Mouse (Mus musculus): Measurements from ENCODE around the gene Cnn2. TPM values are rescaled to one million over a fixed set of nuclear protein-coding genes. Genes with fewer than 3 reads are reported as not detected.
A peak's percentile ranks its signal among the peaks of the same experiment; 100 is the strongest.

Cnn2 gene
- polyA plus RNA-seq, 1 experiment = 0.59 TPM

DNA sequence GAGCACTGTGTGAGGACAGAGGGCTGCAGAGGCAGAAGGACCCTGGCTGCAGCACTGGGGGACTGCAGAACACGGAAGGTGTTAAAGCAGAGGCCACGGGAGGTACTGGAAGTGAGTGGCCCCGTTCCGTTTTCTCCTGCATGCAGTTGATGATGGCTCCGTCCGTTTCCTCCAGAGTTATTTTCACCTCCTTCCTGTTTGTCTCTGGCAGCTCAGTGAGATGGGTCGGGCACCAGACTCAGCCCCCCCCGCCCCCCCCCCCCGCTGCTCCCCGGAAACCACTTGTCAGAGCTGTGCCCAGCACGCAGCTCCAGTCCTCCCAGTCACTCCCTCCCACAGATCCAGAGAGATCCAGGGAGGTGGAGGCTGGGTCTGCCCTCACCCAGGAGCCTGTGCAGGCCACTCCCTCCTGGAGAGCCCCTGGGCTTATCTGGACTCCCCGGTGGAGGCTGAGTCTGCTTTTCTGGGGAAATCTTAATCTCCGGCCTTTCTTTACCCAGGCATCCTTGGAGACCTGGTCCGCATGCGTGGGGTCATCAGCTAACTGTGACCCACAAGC, 30.4 kb downstream of the Cnn2 start:
- Histone ChIP-seq H3K9me3 (ENCODE audit: control insufficient read depth, low read length) (no peaks in the 10 kb centered on the region), H3K4me3 (replicated peaks) (peak overlapping the region; percentile 47), H3K4me1 (ENCODE audit: control insufficient read depth) (peaks cover 74% of the 10 kb centered on the region), H3K36me3 (ENCODE audit: control insufficient read depth) (peaks cover 62% of the 10 kb centered on the region), H3K27me3 (ENCODE audit: control insufficient read depth) (peaks cover 15% of the 10 kb centered on the region)
- no peak for TF ChIP-seq GATA1 (IDR thresholded peaks at IDR 0.05; ENCODE audit: low read length)
- TF ChIP-seq TAL1 (IDR thresholded peaks at IDR 0.05; ENCODE audit: low read length) = no peak

DNA sequence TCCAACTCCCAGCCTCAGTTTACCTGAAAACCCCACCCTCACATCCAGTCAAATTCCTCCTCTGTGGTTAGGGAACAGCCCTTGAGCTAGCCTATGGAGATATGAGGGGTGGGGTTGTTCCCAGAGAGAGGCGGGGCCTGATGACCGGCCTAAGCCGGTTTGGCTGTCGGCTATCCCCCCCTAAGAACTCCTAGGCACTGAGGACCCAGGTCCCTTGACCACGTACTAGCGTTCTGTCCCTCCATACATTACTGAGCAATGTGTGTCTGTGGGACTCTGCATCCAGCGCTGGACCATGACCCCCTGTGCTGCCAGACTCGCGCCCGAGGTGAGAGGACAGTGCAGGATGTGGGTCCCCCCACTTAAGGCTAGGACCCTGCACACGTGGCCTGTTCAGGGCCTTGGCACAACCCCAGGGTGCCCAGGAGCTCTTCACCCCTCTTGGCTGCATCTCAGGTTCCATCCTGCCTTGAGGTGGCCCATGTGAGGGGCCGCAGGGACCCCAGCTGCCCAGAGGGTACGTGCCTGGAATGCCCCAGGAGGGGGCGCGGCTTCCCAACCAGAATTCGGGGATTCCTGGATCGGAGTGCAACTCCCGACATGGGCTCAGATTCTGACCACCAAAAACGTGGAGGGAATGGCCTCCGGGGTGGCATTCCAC, 31.2 kb downstream of the Cnn2 start:
- Histone ChIP-seq H3K4me1 (ENCODE audit: control insufficient read depth) (peaks cover 70% of the 10 kb centered on the region), H3K36me3 (ENCODE audit: control insufficient read depth) (peaks cover 59% of the 10 kb centered on the region)
- TF ChIP-seq TAL1 (IDR thresholded peaks at IDR 0.05; ENCODE audit: low read length) = no peak
- no peak for TF ChIP-seq GATA1 (IDR thresholded peaks at IDR 0.05; ENCODE audit: low read length)

DNA sequence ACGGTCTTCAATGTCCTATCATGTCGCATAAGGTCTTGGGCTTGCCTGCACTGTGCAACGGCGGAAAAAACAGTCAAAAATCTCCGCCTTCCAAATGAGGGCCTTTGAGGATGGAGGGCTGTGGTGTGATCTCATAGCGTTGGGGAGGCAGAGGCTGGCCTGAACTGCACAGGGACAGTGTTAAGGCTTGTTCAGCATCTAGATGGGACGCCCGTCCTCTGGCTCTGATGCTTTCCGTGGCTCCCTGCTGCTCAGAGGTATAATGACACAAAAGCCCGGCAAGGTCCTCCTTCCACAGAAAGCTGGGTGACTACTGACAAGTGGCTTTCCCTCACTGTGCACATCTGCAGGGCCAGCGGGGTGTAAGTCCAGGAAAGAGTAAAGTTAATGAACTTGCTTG, 31.8 kb downstream of the Cnn2 start:
- Histone ChIP-seq H3K36me3 (ENCODE audit: control insufficient read depth) (peaks cover 56% of the 10 kb centered on the region), H3K4me3 (replicated peaks) (no peak overlapping the region), H3K9me3 (ENCODE audit: control insufficient read depth, low read length) (no peaks in the 10 kb centered on the region), H3K4me1 (ENCODE audit: control insufficient read depth) (peaks cover 70% of the 10 kb centered on the region), H3K27me3 (ENCODE audit: control insufficient read depth) (peaks cover 3% of the 10 kb centered on the region; the same call in 1 of the 2 replicates)
- TF ChIP-seq GATA1 (IDR thresholded peaks at IDR 0.05; ENCODE audit: low read length) (no peak), TAL1 (IDR thresholded peaks at IDR 0.05; ENCODE audit: low read length) (no peak)

More for the DNA sequence above, 31.2 kb downstream of the Cnn2 start:
- Histone ChIP-seq H3K4me3 (replicated peaks) (peak overlapping the region; percentile 38), H3K9me3 (ENCODE audit: control insufficient read depth, low read length) (no peaks in the 10 kb centered on the region), H3K27me3 (ENCODE audit: control insufficient read depth) (peaks cover 7% of the 10 kb centered on the region; the same call in 1 of the 2 replicates)

DNA sequence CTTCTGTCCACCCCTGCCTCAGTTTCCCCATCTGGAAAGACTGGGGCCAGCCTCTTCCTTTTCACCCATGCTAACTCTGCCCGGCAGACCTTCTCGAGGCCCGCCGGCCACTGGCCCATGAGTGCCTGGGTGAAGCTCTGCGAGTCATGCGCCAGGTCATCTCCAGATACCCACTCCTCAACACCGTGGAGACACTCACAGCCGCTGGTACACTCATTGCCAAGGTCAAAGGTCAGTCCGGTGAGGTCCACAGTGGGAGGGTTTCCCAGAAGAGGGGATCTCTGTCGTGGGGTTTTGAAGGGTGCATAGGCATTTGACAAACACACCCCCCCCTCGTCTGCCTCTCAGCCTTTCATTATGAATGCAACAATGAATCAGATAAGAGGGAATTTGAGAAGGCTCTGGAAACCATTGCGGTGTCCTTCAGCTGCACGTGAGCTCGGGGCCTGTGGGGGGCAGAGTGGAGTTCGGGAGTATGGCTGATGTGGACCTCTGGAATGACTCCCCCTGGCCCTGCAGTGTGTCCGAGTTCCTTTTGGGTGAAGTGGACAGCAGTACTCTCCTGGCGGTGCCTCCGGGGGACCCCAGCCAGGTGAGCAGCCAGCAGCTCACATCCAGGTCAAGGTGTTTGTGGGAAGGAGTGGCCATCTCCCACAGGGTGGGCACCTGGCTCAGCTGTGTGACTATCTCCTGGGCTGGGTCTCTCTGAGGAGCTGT, 32.4 kb downstream of the Cnn2 start:
- no peak overlapping the region for H3K4me3 ChIP-seq (replicated peaks)
- no peak for TF ChIP-seq TAL1 (IDR thresholded peaks at IDR 0.05; ENCODE audit: low read length)
- TF ChIP-seq GATA1 (IDR thresholded peaks at IDR 0.05; ENCODE audit: low read length) = no peak
- H3K9me3 ChIP-seq (ENCODE audit: control insufficient read depth, low read length) = no peaks in the 10 kb centered on the region
- peaks cover 70% of the 10 kb centered on the region for H3K4me1 ChIP-seq (ENCODE audit: control insufficient read depth)
- peaks cover 3% of the 10 kb centered on the region; the same call in 1 of the 2 replicates for H3K27me3 ChIP-seq (ENCODE audit: control insufficient read depth)
- peaks cover 51% of the 10 kb centered on the region for H3K36me3 ChIP-seq (ENCODE audit: control insufficient read depth)

DNA sequence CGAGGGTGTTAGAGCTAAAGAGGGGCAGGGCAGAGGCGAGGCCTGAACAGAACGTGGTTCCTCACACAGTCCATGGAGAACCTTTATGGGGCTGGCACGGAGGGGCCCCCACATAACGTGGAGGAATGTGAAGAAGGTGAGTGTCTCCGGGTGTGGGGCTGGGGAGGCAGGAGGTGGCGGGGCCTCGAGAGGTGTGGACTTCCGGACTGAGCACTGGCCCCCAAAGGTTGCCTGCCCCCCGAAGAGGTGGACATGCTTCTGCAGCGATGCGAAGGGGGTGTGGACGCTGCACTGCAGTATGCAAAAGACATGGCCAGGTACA, 32.9 kb downstream of the Cnn2 start:
- no peak overlapping the region for H3K4me3 ChIP-seq (replicated peaks)
- peaks cover 3% of the 10 kb centered on the region; the same call in 1 of the 2 replicates for H3K27me3 ChIP-seq (ENCODE audit: control insufficient read depth)
- H3K4me1 ChIP-seq (ENCODE audit: control insufficient read depth) = peaks cover 70% of the 10 kb centered on the region
- TF ChIP-seq TAL1 (IDR thresholded peaks at IDR 0.05; ENCODE audit: low read length) (no peak), GATA1 (IDR thresholded peaks at IDR 0.05; ENCODE audit: low read length) (no peak)
- H3K36me3 ChIP-seq (ENCODE audit: control insufficient read depth) = peaks cover 51% of the 10 kb centered on the region
- H3K9me3 ChIP-seq (ENCODE audit: control insufficient read depth, low read length) = no peaks in the 10 kb centered on the region

DNA sequence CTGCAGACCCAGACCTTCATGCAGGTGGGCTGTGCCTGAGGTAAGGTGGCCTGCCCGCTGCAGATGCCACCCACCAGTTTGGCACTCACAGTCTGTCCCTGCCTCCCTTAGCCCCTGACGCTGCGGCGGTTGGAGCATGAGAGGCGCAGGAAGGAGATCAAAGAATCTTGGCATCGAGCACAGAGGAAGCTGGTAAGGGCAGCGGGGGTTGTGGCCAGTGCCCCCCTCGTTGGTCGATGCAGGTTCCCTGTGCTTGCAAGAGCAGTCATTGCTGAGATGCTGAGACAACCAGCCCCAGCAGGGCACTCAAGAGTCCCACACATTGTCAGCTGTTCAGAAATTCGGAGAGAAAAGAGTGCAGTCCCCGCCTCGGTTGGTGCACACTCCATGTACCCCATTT, 33.8 kb downstream of the Cnn2 start:
- Histone ChIP-seq H3K9me3 (ENCODE audit: control insufficient read depth, low read length) (no peaks in the 10 kb centered on the region), H3K36me3 (ENCODE audit: control insufficient read depth) (peaks cover 57% of the 10 kb centered on the region), H3K4me3 (replicated peaks) (no peak overlapping the region), H3K27me3 (ENCODE audit: control insufficient read depth) (peaks cover 3% of the 10 kb centered on the region; the same call in 1 of the 2 replicates), H3K4me1 (ENCODE audit: control insufficient read depth) (peaks cover 69% of the 10 kb centered on the region)
- no peak for TF ChIP-seq GATA1 (IDR thresholded peaks at IDR 0.05; ENCODE audit: low read length)
- no peak for TF ChIP-seq TAL1 (IDR thresholded peaks at IDR 0.05; ENCODE audit: low read length)

DNA sequence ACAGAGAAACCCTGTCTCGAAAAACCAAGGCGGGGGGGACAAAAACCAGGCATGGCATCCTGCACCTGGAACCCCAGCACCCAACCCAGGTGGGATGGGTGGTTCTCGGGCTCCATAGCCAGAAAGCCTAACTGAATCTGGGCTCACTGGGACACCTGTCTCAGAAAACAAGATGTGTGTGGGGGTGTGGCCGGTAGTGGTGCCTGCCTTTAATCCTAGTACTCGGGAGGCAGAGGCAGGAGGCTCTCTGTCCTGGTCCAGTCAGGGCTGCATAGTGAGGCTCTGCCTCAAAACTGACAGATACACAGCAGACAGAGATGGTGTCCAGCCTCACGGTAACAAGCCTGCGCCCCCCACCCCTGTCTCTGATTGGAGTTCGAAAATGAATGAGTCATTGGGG, 34.4 kb downstream of the Cnn2 start:
- peaks cover 69% of the 10 kb centered on the region for H3K4me1 ChIP-seq (ENCODE audit: control insufficient read depth)
- TF ChIP-seq GATA1 (IDR thresholded peaks at IDR 0.05; ENCODE audit: low read length) (no peak), TAL1 (IDR thresholded peaks at IDR 0.05; ENCODE audit: low read length) (no peak)
- no peaks in the 10 kb centered on the region for H3K9me3 ChIP-seq (ENCODE audit: control insufficient read depth, low read length)
- peaks cover 62% of the 10 kb centered on the region for H3K36me3 ChIP-seq (ENCODE audit: control insufficient read depth)
- peaks cover 3% of the 10 kb centered on the region; the same call in 1 of the 2 replicates for H3K27me3 ChIP-seq (ENCODE audit: control insufficient read depth)
- no peak overlapping the region for H3K4me3 ChIP-seq (replicated peaks)

DNA sequence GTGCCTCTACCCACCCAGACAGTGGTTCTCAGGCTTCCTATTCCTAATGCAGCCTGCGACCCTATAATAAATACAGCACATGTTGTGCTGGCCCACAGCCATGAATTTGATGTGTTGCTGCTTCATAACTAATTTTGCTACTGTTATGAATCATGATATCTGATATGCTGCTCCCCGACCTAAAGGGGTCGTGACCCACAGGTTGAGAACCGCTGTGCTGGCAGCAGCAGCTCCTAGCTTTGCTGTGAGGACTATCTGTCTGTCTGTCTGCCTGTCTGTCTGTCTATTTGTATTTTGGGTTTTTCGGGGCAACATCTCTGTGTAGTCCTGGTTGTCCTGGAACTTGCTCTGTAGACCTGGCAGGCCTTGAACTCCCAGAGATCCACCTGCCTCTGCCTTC, 35.4 kb downstream of the Cnn2 start:
- Histone ChIP-seq H3K9me3 (ENCODE audit: control insufficient read depth, low read length) (no peaks in the 10 kb centered on the region), H3K36me3 (ENCODE audit: control insufficient read depth) (peaks cover 69% of the 10 kb centered on the region), H3K27me3 (ENCODE audit: control insufficient read depth) (peaks cover 3% of the 10 kb centered on the region; the same call in 1 of the 2 replicates), H3K4me3 (replicated peaks) (no peak overlapping the region), H3K4me1 (ENCODE audit: control insufficient read depth) (peaks cover 72% of the 10 kb centered on the region)
- TF ChIP-seq TAL1 (IDR thresholded peaks at IDR 0.05; ENCODE audit: low read length) = no peak
- TF ChIP-seq GATA1 (IDR thresholded peaks at IDR 0.05; ENCODE audit: low read length) = no peak
